Mouse (Mus musculus): Measurements from ENCODE around the gene Heatr1. TPM values are rescaled to one million over a fixed set of nuclear protein-coding genes. Genes with fewer than 3 reads are reported as not detected.

Gene Heatr1
- total and polyA plus RNA-seq, 2 experiments from 2014 or later = 5.9 to 12.4 TPM

- no peak for TF ChIP-seq CTCF (IDR thresholded peaks at IDR 0.05; ENCODE audit: low read depth)
- ATAC-seq = no peak
- WGBS = 91% methylated on average over 4 of the region's 4 CpGs
Observed at GRCm38 (mm10) chr13:12476886-12477285, 82.1 kb downstream of the Heatr1 start.

GRCm38 (mm10) chr13:12478301-12478700 is 83.5 kb downstream of the Heatr1 start:
- no peak; the same call in 1 of the 2 replicates for ATAC-seq

More at GRCm38 (mm10) chr13:12476886-12477285, 82.1 kb downstream of the Heatr1 start:
- Histone ChIP-seq H3K9ac (replicated peaks; ENCODE audit: low read length) (no peak overlapping the region), H3K4me2 (ENCODE audit: low read depth, low read length) (no peak overlapping the region), H3K4me1 (ENCODE audit: insufficient read depth, low read length) (no peaks in the 10 kb centered on the region), H3K36me3 (ENCODE audit: insufficient read depth, low read length) (no peaks in the 10 kb centered on the region), H3K27me3 (ENCODE audit: insufficient read depth, low read length) (no peaks in the 10 kb centered on the region), H3K27ac (no peak overlapping the region), H3K4me3 (ENCODE audit: low read length) (no peak overlapping the region), H3K9me3 (ENCODE audit: low read length) (no peaks in the 10 kb centered on the region)
- DNase-seq (ENCODE audit: low spot score) = no peak

GRCm38 (mm10) chr13:12479802-12480201 is 85.0 kb downstream of the Heatr1 start:
- H3K4me2 ChIP-seq (ENCODE audit: low read depth, low read length) = no peak overlapping the region
- no peak for TF ChIP-seq CTCF (IDR thresholded peaks at IDR 0.05; ENCODE audit: low read depth)
- no peaks in the 10 kb centered on the region for H3K4me1 ChIP-seq (ENCODE audit: insufficient read depth, low read length)
- H3K4me3 ChIP-seq (ENCODE audit: low read length) = no peak overlapping the region
- H3K27ac ChIP-seq = no peak overlapping the region
- H3K27me3 ChIP-seq (ENCODE audit: insufficient read depth, low read length) = no peaks in the 10 kb centered on the region
- H3K36me3 ChIP-seq (ENCODE audit: insufficient read depth, low read length) = no peaks in the 10 kb centered on the region
- no peak for DNase-seq (ENCODE audit: low spot score)
- no peak for ATAC-seq
- H3K9me3 ChIP-seq (ENCODE audit: low read length) = no peaks in the 10 kb centered on the region
- H3K9ac ChIP-seq (replicated peaks; ENCODE audit: low read length) = no peak overlapping the region
- WGBS = 73% methylated on average over 6 of the region's 6 CpGs

More at GRCm38 (mm10) chr13:12478301-12478700, 83.5 kb downstream of the Heatr1 start:
- no peak for TF ChIP-seq CTCF (IDR thresholded peaks at IDR 0.05; ENCODE audit: low read depth)
- no peaks in the 10 kb centered on the region for H3K9me3 ChIP-seq (ENCODE audit: low read length)
- no peak overlapping the region for H3K4me2 ChIP-seq (ENCODE audit: low read depth, low read length)
- 81% methylated on average over 15 of the region's 15 CpGs for WGBS
- no peaks in the 10 kb centered on the region for H3K36me3 ChIP-seq (ENCODE audit: insufficient read depth, low read length)
- no peak overlapping the region for H3K4me3 ChIP-seq (ENCODE audit: low read length)
- H3K9ac ChIP-seq (replicated peaks; ENCODE audit: low read length) = no peak overlapping the region
- H3K4me1 ChIP-seq (ENCODE audit: insufficient read depth, low read length) = no peaks in the 10 kb centered on the region
- no peaks in the 10 kb centered on the region for H3K27me3 ChIP-seq (ENCODE audit: insufficient read depth, low read length)
- no peak overlapping the region for H3K27ac ChIP-seq
- no peak for DNase-seq (ENCODE audit: low spot score)

GRCm38 (mm10) chr13:12485197-12485596 is 90.4 kb downstream of the Heatr1 start:
- no peak for TF ChIP-seq CTCF (IDR thresholded peaks at IDR 0.05; ENCODE audit: low read depth)
- Histone ChIP-seq H3K27ac (no peak overlapping the region), H3K9ac (replicated peaks; ENCODE audit: low read length) (no peak overlapping the region), H3K4me1 (ENCODE audit: insufficient read depth, low read length) (no peaks in the 10 kb centered on the region), H3K27me3 (ENCODE audit: insufficient read depth, low read length) (no peaks in the 10 kb centered on the region), H3K36me3 (ENCODE audit: insufficient read depth, low read length) (no peaks in the 10 kb centered on the region), H3K4me3 (ENCODE audit: low read length) (no peak overlapping the region), H3K4me2 (ENCODE audit: low read depth, low read length) (no peak overlapping the region), H3K9me3 (ENCODE audit: low read length) (no peaks in the 10 kb centered on the region)
- whole genome bisulfite sequencing = 65% methylated on average over 2 of the region's 2 CpGs
- peak; percentile 29 for DNase-seq (ENCODE audit: low spot score)
- ATAC-seq = no peak

- TF ChIP-seq CTCF (IDR thresholded peaks at IDR 0.05; ENCODE audit: low read depth) = no peak
- Histone ChIP-seq H3K9ac (replicated peaks; ENCODE audit: low read length) (no peak overlapping the region), H3K27ac (no peak overlapping the region), H3K27me3 (ENCODE audit: insufficient read depth, low read length) (no peaks in the 10 kb centered on the region), H3K4me3 (ENCODE audit: low read length) (no peak overlapping the region), H3K4me1 (ENCODE audit: insufficient read depth, low read length) (no peaks in the 10 kb centered on the region), H3K9me3 (ENCODE audit: low read length) (no peaks in the 10 kb centered on the region), H3K4me2 (ENCODE audit: low read depth, low read length) (no peak overlapping the region), H3K36me3 (ENCODE audit: insufficient read depth, low read length) (no peaks in the 10 kb centered on the region)
- DNase-seq (ENCODE audit: low spot score) (no peak), ATAC-seq (no peak)
- 80% methylated on average over 7 of the region's 7 CpGs for WGBS
Observed at GRCm38 (mm10) chr13:12485640-12486039, 90.8 kb downstream of the Heatr1 start.

Other genes starting within 250 kb of the Heatr1 start
- gene Mtr, start 136.9 kb upstream of the Heatr1 start, total RNA-seq (2014; rRNA removed) = 5.0 and 7.8 TPM in 2 replicates
- gene Mtr, start 136.9 kb upstream of the Heatr1 start, polyA plus RNA-seq (2015; fragmentation: Nextera tagmentation; extraction: Ambion mirVana) = 2.4 and 3.0 TPM in 2 replicates
- gene Actn2, start 54.3 kb upstream of the Heatr1 start, total RNA-seq (2014; rRNA removed) = 2.8 and 6.5 TPM in 2 replicates
- gene Actn2, start 54.3 kb upstream of the Heatr1 start, polyA plus RNA-seq (2015; fragmentation: Nextera tagmentation; extraction: Ambion mirVana) = 2.8 and 4.9 TPM in 2 replicates
- 19.6 and 20.1 TPM in 2 replicates for gene Lgals8, start 69.9 kb downstream of the Heatr1 start, total RNA-seq (2014; rRNA removed)
- gene Lgals8, start 69.9 kb downstream of the Heatr1 start, polyA plus RNA-seq (2015; fragmentation: Nextera tagmentation; extraction: Ambion mirVana) = 28.6 and 30.0 TPM in 2 replicates
- gene Edaradd, start 125.4 kb downstream of the Heatr1 start, total RNA-seq (2014; rRNA removed) = 1.5 TPM in 2 replicates
- 1.2 TPM in 2 replicates for gene Edaradd, start 125.4 kb downstream of the Heatr1 start, polyA plus RNA-seq (2015; fragmentation: Nextera tagmentation; extraction: Ambion mirVana)
- gene Ero1lb, start 170.8 kb downstream of the Heatr1 start, total RNA-seq (2014; rRNA removed) = 12.2 and 16.7 TPM in 2 replicates
- 10.7 and 11.4 TPM in 2 replicates for gene Ero1lb, start 170.8 kb downstream of the Heatr1 start, polyA plus RNA-seq (2015; fragmentation: Nextera tagmentation; extraction: Ambion mirVana)